Mouse (Mus musculus): ENCODE results near the gene Prkg1. TPM values are rescaled to one million over a fixed set of nuclear protein-coding genes. Genes with fewer than 3 reads are reported as not detected.

Prkg1 gene
- total and polyA plus RNA-seq, 3 experiments: 2.2 to 13.6 (median 11.0) TPM

- no peak overlapping the region for H3K4me3 ChIP-seq
- H3K9ac ChIP-seq (ENCODE audit: low read depth, low read length): no peak overlapping the region
- no peaks in the 10 kb centered on the region for H3K36me3 ChIP-seq (ENCODE audit: control insufficient read depth, insufficient read depth, low read length)
- peak; percentile 73 for TF ChIP-seq CTCF (IDR thresholded peaks at IDR 0.05)
- no peak for TF ChIP-seq POLR2A (IDR thresholded peaks at IDR 0.05; ENCODE audit: insufficient read depth, low read depth, low read length)
- DNase-seq: no peak
- intact Hi-C loops (cut with DNase I): loop anchor here (5.0 to 10.0 kb wide), 2 partner anchors 839 to 1016 kb away; no protein-coding TSS in a partner anchor
- no peaks in the 10 kb centered on the region for H3K27me3 ChIP-seq (ENCODE audit: control insufficient read depth, insufficient read depth, low read length)
- no peaks in the 10 kb centered on the region for H3K4me1 ChIP-seq (ENCODE audit: control insufficient read depth, insufficient read depth, low read length)
- no peaks in the 10 kb centered on the region for H3K79me2 ChIP-seq (replicated peaks; ENCODE audit: control insufficient read depth, insufficient read depth, low read length)
- no peak overlapping the region for H3K27ac ChIP-seq
- 22% methylated on average over 1 of the region's 1 CpGs for WGBS
Measured at GRCm38 (mm10) chr19:31680821-31681220, 84.0 kb downstream of the Prkg1 start.

- DNase-seq: no peak
- 47% methylated on average over 5 of the region's 5 CpGs for WGBS
- Histone ChIP-seq H3K9ac (ENCODE audit: low read depth, low read length) (no peak overlapping the region), H3K4me1 (ENCODE audit: control insufficient read depth, insufficient read depth, low read length) (no peaks in the 10 kb centered on the region), H3K27ac (no peak overlapping the region), H3K4me3 (no peak overlapping the region), H3K79me2 (replicated peaks; ENCODE audit: control insufficient read depth, insufficient read depth, low read length) (no peaks in the 10 kb centered on the region), H3K27me3 (ENCODE audit: control insufficient read depth, insufficient read depth, low read length) (no peaks in the 10 kb centered on the region), H3K36me3 (ENCODE audit: control insufficient read depth, insufficient read depth, low read length) (no peaks in the 10 kb centered on the region)
- TF ChIP-seq CTCF (IDR thresholded peaks at IDR 0.05) (peak; percentile 46), EP300 (IDR thresholded peaks at IDR 0.05; ENCODE audit: insufficient read depth, low read depth, low read length) (no peak), POLR2A (IDR thresholded peaks at IDR 0.05; ENCODE audit: insufficient read depth, low read depth, low read length) (no peak)
- intact Hi-C loops (cut with DNase I): loop anchor here (2.0 kb wide), 1 partner anchor 336 kb away; no protein-coding TSS in a partner anchor
Measured at GRCm38 (mm10) chr19:31678324-31678723, 86.5 kb downstream of the Prkg1 start.

GRCm38 (mm10) chr19:31671726-31672125, 93.1 kb downstream of the Prkg1 start:
- H3K27ac ChIP-seq: no peak overlapping the region
- TF ChIP-seq POLR2A (IDR thresholded peaks at IDR 0.05; ENCODE audit: insufficient read depth, low read depth, low read length): no peak
- no peak for TF ChIP-seq EP300 (IDR thresholded peaks at IDR 0.05; ENCODE audit: insufficient read depth, low read depth, low read length)
- no peak for TF ChIP-seq CTCF (IDR thresholded peaks at IDR 0.05)
- H3K27me3 ChIP-seq (ENCODE audit: control insufficient read depth, insufficient read depth, low read length): no peaks in the 10 kb centered on the region
- H3K36me3 ChIP-seq (ENCODE audit: control insufficient read depth, insufficient read depth, low read length): no peaks in the 10 kb centered on the region
- no peak overlapping the region for H3K4me3 ChIP-seq
- H3K9ac ChIP-seq (ENCODE audit: low read depth, low read length): no peak overlapping the region
- H3K4me1 ChIP-seq (ENCODE audit: control insufficient read depth, insufficient read depth, low read length): no peaks in the 10 kb centered on the region
- DNase-seq: no peak
- no peaks in the 10 kb centered on the region for H3K79me2 ChIP-seq (replicated peaks; ENCODE audit: control insufficient read depth, insufficient read depth, low read length)
- intact Hi-C loops (cut with DNase I): no loop called here
- 80% methylated on average over 5 of the region's 5 CpGs for WGBS

GRCm38 (mm10) chr19:31665007-31665406, 99.8 kb downstream of the Prkg1 start:
- intact Hi-C loops (cut with DNase I): no loop called here
- Histone ChIP-seq H3K36me3 (ENCODE audit: control insufficient read depth, insufficient read depth, low read length) (no peaks in the 10 kb centered on the region), H3K27me3 (ENCODE audit: control insufficient read depth, insufficient read depth, low read length) (no peaks in the 10 kb centered on the region), H3K79me2 (replicated peaks; ENCODE audit: control insufficient read depth, insufficient read depth, low read length) (no peaks in the 10 kb centered on the region; the same call in 1 of the 2 replicates), H3K27ac (peak overlapping the region; percentile 56; the same call in 1 of the 2 replicates), H3K4me1 (ENCODE audit: control insufficient read depth, insufficient read depth, low read length) (peaks cover 1% of the 10 kb centered on the region; the same call in 1 of the 2 replicates), H3K9ac (ENCODE audit: low read depth, low read length) (peak overlapping the region; percentile 78), H3K4me3 (peak overlapping the region; percentile 61)
- TF ChIP-seq EP300 (IDR thresholded peaks at IDR 0.05; ENCODE audit: insufficient read depth, low read depth, low read length): no peak
- no peak for TF ChIP-seq POLR2A (IDR thresholded peaks at IDR 0.05; ENCODE audit: insufficient read depth, low read depth, low read length)
- TF ChIP-seq CTCF (IDR thresholded peaks at IDR 0.05): no peak
- no peak for DNase-seq
- WGBS: 24% methylated on average over 8 of the region's 8 CpGs

GRCm38 (mm10) chr19:31664159-31664991, 100.5 kb downstream of the Prkg1 start:
- H3K36me3 ChIP-seq (ENCODE audit: control insufficient read depth, insufficient read depth, low read length): no peaks in the 10 kb centered on the region
- no peak for TF ChIP-seq EP300 (IDR thresholded peaks at IDR 0.05; ENCODE audit: insufficient read depth, low read depth, low read length)
- TF ChIP-seq POLR2A (IDR thresholded peaks at IDR 0.05; ENCODE audit: insufficient read depth, low read depth, low read length): 0 out of 2 replicates have a peak, but pooled peaks have one; percentile 25
- no peak for TF ChIP-seq CTCF (IDR thresholded peaks at IDR 0.05)
- H3K79me2 ChIP-seq (replicated peaks; ENCODE audit: control insufficient read depth, insufficient read depth, low read length): no peaks in the 10 kb centered on the region; the same call in 1 of the 2 replicates
- H3K9ac ChIP-seq (ENCODE audit: low read depth, low read length): peak overlapping the region; percentile 78
- peak; percentile 53 to 69 for DNase-seq
- WGBS: under 1% methylated on average over 52 of the region's 52 CpGs
- peaks cover 1% of the 10 kb centered on the region; the same call in 1 of the 2 replicates for H3K4me1 ChIP-seq (ENCODE audit: control insufficient read depth, insufficient read depth, low read length)
- intact Hi-C loops (cut with DNase I): no loop called here
- H3K4me3 ChIP-seq: peak overlapping the region; percentile 61
- peak overlapping the region; percentile 56 for H3K27ac ChIP-seq
- no peaks in the 10 kb centered on the region for H3K27me3 ChIP-seq (ENCODE audit: control insufficient read depth, insufficient read depth, low read length)
